In the genomic region with DNA sequence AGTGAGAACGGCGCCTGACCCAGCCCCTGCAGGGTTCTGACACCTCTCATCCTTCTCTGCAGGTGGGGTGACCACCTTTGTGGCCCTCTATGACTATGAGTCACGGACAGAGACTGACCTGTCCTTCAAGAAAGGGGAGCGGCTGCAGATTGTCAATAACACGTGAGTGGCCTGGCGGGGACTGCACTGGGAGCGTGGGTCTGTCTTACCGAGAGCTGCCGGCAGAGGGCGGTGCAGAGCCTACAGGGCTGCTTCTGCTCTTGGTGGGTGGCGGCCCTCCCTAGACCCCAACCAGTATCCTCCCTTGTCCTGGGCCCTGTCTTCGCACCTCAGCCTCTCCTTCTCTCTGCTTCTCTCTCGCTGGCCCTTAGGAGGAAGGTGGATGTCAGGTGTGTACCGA, we compare ENCODE assay signal across 8 mouse cellular contexts. TPM values are rescaled to one million over a fixed set of nuclear protein-coding genes. Genes with fewer than 3 reads are reported as not detected.
DNase-seq lines count a peak whose midpoint lies in the region; ATAC-seq and TF ChIP-seq lines count a peak whose summit lies in the region.

No protein-coding gene starts in this region.

- TF ChIP-seq POLR2A in kidney, adult 2 months (IDR thresholded peaks at IDR 0.05; ENCODE audit: low read depth, low read length): no peak

- no peak overlapping the region for H3K4me3 ChIP-seq in kidney, adult 2 months (ENCODE audit: insufficient read depth, low read depth, low read length)
- no peak overlapping the region for H3K4me3 ChIP-seq in kidney, embryonic 14.5 days (ENCODE audit: low read length)
- H3K4me3 ChIP-seq in intestine, embryonic 16.5 days (ENCODE audit: low read length): no peak overlapping the region
- no peak overlapping the region for H3K4me3 ChIP-seq in stomach, embryonic 16.5 days (replicated peaks; ENCODE audit: low read length)

- no peak overlapping the region for H3K4me2 ChIP-seq in kidney, embryonic 14.5 days (replicated peaks; ENCODE audit: low read depth, low read length)
- H3K4me2 ChIP-seq in intestine, embryonic 16.5 days (ENCODE audit: low read depth, low read length): no peak overlapping the region
- no peak overlapping the region for H3K4me2 ChIP-seq in stomach, embryonic 16.5 days (ENCODE audit: low read depth, low read length)

- peak; percentile 59 for DNase-seq in kidney, adult 2 months
- peak; percentile 86 for DNase-seq in embryo, embryonic 10 days (ENCODE audit: low spot score)
- peak; percentile 76 for DNase-seq in liver
- DNase-seq in monocyte, adult 2 months (ENCODE audit: low read depth in 1 of 2, low spot score in 2 of 2): peak; percentile 34 to 68

- H3K9ac ChIP-seq in kidney, embryonic 14.5 days (ENCODE audit: low read depth, low read length): no peak overlapping the region
- no peak overlapping the region for H3K9ac ChIP-seq in intestine, embryonic 16.5 days (ENCODE audit: low read depth, low read length)
- H3K9ac ChIP-seq in stomach, embryonic 16.5 days (ENCODE audit: low read length): no peak overlapping the region; the same call in 1 of the 2 replicates

- peaks cover 6% of the 10 kb centered on the region; the same call in 1 of the 2 replicates for H3K4me1 ChIP-seq in kidney, adult 2 months (ENCODE audit: control insufficient read depth, insufficient read depth, low read length)
- H3K4me1 ChIP-seq in kidney, embryonic 14.5 days (ENCODE audit: control insufficient read depth, insufficient read depth, low read length): peaks cover 28% of the 10 kb centered on the region
- H3K4me1 ChIP-seq in intestine, embryonic 16.5 days (ENCODE audit: control insufficient read depth, insufficient read depth, low read length): peaks cover 45% of the 10 kb centered on the region
- peaks cover 39% of the 10 kb centered on the region for H3K4me1 ChIP-seq in stomach, embryonic 16.5 days (ENCODE audit: control insufficient read depth, insufficient read depth, low read length)

- ATAC-seq in kidney, embryonic 14.5 days (ENCODE audit: low FRiP score, low TSS enrichment): no peak
- peak; percentile 59 for ATAC-seq in granulocyte monocyte progenitor cell, adult 5-6 weeks (replicated peaks; ENCODE audit: poor library complexity, severe bottlenecking)
- 0 out of 2 replicates have a peak, but pooled peaks have one; percentile 9 for ATAC-seq in intestine, embryonic 16.5 days
- ATAC-seq in stomach, embryonic 16.5 days (ENCODE audit: insufficient read depth, low FRiP score): 0 out of 2 replicates have a peak, but pooled peaks have one; percentile 8

- H3K27me3 ChIP-seq in kidney, adult 2 months (replicated peaks; ENCODE audit: control insufficient read depth, insufficient read depth, low read length): no peaks in the 10 kb centered on the region
- H3K27me3 ChIP-seq in kidney, embryonic 14.5 days (ENCODE audit: control insufficient read depth, insufficient read depth, low read length): no peaks in the 10 kb centered on the region
- H3K27me3 ChIP-seq in intestine, embryonic 16.5 days (replicated peaks; ENCODE audit: control insufficient read depth, insufficient read depth, low read length): no peaks in the 10 kb centered on the region
- no peaks in the 10 kb centered on the region for H3K27me3 ChIP-seq in stomach, embryonic 16.5 days (ENCODE audit: control insufficient read depth, insufficient read depth, low read length)

- WGBS in kidney, adult 2 months: 49% methylated on average over 14 of the region's 14 CpGs
- WGBS in kidney, embryonic 14.5 days: 33% methylated on average over 14 of the region's 14 CpGs
- WGBS in intestine, embryonic 16.5 days: 30% methylated on average over 14 of the region's 14 CpGs
- 21% methylated on average over 14 of the region's 14 CpGs for WGBS in stomach, embryonic 16.5 days

- no peak overlapping the region for H3K27ac ChIP-seq in kidney, adult 2 months (ENCODE audit: insufficient read depth, low read depth, low read length)
- no peak overlapping the region for H3K27ac ChIP-seq in kidney, embryonic 14.5 days (ENCODE audit: low read depth, low read length)
- H3K27ac ChIP-seq in intestine, embryonic 16.5 days (ENCODE audit: low read length): no peak overlapping the region
- H3K27ac ChIP-seq in stomach, embryonic 16.5 days (ENCODE audit: low read length): no peak overlapping the region

- peak; percentile 74 for TF ChIP-seq CTCF in kidney, adult 2 months (conservative IDR thresholded peaks at IDR 0.05; ENCODE audit: insufficient read depth, insufficient read length, low read depth, low read length)

- no peaks in the 10 kb centered on the region for H3K9me3 ChIP-seq in kidney, embryonic 14.5 days (ENCODE audit: control insufficient read depth, low read length)
- no peaks in the 10 kb centered on the region for H3K9me3 ChIP-seq in intestine, embryonic 16.5 days (ENCODE audit: control insufficient read depth, low read length)
- H3K9me3 ChIP-seq in stomach, embryonic 16.5 days (replicated peaks; ENCODE audit: control insufficient read depth, low read length): no peaks in the 10 kb centered on the region

- no peaks in the 10 kb centered on the region for H3K36me3 ChIP-seq in kidney, adult 2 months (ENCODE audit: control insufficient read depth, insufficient read depth, low read length)
- H3K36me3 ChIP-seq in kidney, embryonic 14.5 days (ENCODE audit: control insufficient read depth, insufficient read depth, low read length): peaks cover 29% of the 10 kb centered on the region; the same call in 1 of the 2 replicates
- H3K36me3 ChIP-seq in intestine, embryonic 16.5 days (ENCODE audit: control insufficient read depth, insufficient read depth, low read length): 0 out of 2 replicates have a peak, but pooled peaks cover 6% of the 10 kb centered on the region
- H3K36me3 ChIP-seq in stomach, embryonic 16.5 days (ENCODE audit: control insufficient read depth, insufficient read depth, low read length): 0 out of 2 replicates have a peak, but pooled peaks cover 3% of the 10 kb centered on the region

RNA-seq across cellular contexts. Expression of gene Src, which starts 40.2 kb away (rescaled TPM):
- 31.8 and 33.9 TPM in 2 replicates for polyA plus RNA-seq in kidney, adult 2 months (2012; rRNA removed)
- 13.5 and 17.5 TPM in 2 replicates for polyA plus RNA-seq in kidney, embryonic 14.5 days (2014; fragmentation: Nextera tagmentation; extraction: Ambion mirVana)
- total RNA-seq in granulocyte monocyte progenitor cell, adult 5-6 weeks (2014; fragmentation: Nextera tagmentation): 0.49 and 0.90 TPM in 2 replicates
- 0.22 TPM in 1 of 2 replicates, not detected in the other for total RNA-seq in granulocyte monocyte progenitor cell, adult 5-6 weeks (2017)
- 11.8 and 15.5 TPM in 2 replicates for polyA plus RNA-seq in intestine, embryonic 16.5 days (2015; fragmentation: Nextera tagmentation; extraction: Ambion mirVana)
- polyA plus RNA-seq in stomach, embryonic 16.5 days (2015; fragmentation: Nextera tagmentation; extraction: Ambion mirVana): 12.1 and 14.7 TPM in 2 replicates
